Mouse (Mus musculus): Measurements from ENCODE around the gene 5430419D17Rik. TPM values are rescaled to one million over a fixed set of nuclear protein-coding genes. Genes with fewer than 3 reads are reported as not detected.

The 5430419D17Rik gene
- polyA plus RNA-seq, 2 experiments: 0.03 TPM; not detected in 1

- no peak for ATAC-seq (ENCODE audit: low FRiP score, low read depth)
- no peak for TF ChIP-seq POLR2A (IDR thresholded peaks at IDR 0.05; ENCODE audit: borderline replicate concordance, extremely low read depth, insufficient read depth, insufficient read length)
- WGBS: 68% methylated on average over 2 of the region's 2 CpGs
Measured at GRCm38 (mm10) chr7:131331688-131332087, 157.5 kb downstream of the 5430419D17Rik start.

GRCm38 (mm10) chr7:131333564-131333963, 159.4 kb downstream of the 5430419D17Rik start, which contains the start of gene Fam24a:
TSS of gene Fam24a (plus strand) at chr7:131333864.
- 38% methylated on average over 1 of the region's 1 CpGs for WGBS
- Histone ChIP-seq H3K27me3 (ENCODE audit: control insufficient read depth, insufficient read depth, low read length) (no peaks in the 10 kb centered on the region), H3K4me1 (ENCODE audit: control insufficient read depth, insufficient read depth, low read length) (no peaks in the 10 kb centered on the region), H3K9ac (ENCODE audit: low read depth, low read length, severe bottlenecking) (no peak within 1 kb of the TSS), H3K4me2 (replicated peaks; ENCODE audit: low read depth, low read length, severe bottlenecking) (no peak within 1 kb of the TSS), H3K9me3 (ENCODE audit: control insufficient read depth, low read length) (no peaks in the 10 kb centered on the region), H3K27ac (replicated peaks; ENCODE audit: low read depth, low read length) (no peak within 1 kb of the TSS), H3K36me3 (ENCODE audit: control insufficient read depth, insufficient read depth, low read length) (no peaks in the 10 kb centered on the region), H3K4me3 (replicated peaks; ENCODE audit: low read length) (no peak within 1 kb of the TSS)
- no peak for TF ChIP-seq POLR2A (IDR thresholded peaks at IDR 0.05; ENCODE audit: borderline replicate concordance, extremely low read depth, insufficient read depth, insufficient read length)
- ATAC-seq (ENCODE audit: low FRiP score, low read depth): no peak
- no peak for DNase-seq (ENCODE audit: low spot score)

More at GRCm38 (mm10) chr7:131331688-131332087, 157.5 kb downstream of the 5430419D17Rik start:
- H3K9me3 ChIP-seq (ENCODE audit: control insufficient read depth, low read length): no peaks in the 10 kb centered on the region
- H3K9ac ChIP-seq (ENCODE audit: low read depth, low read length, severe bottlenecking): no peak overlapping the region
- H3K4me2 ChIP-seq (replicated peaks; ENCODE audit: low read depth, low read length, severe bottlenecking): no peak overlapping the region
- no peak for DNase-seq (ENCODE audit: low spot score)
- no peak overlapping the region for H3K27ac ChIP-seq (replicated peaks; ENCODE audit: low read depth, low read length)
- no peaks in the 10 kb centered on the region for H3K36me3 ChIP-seq (ENCODE audit: control insufficient read depth, insufficient read depth, low read length)
- no peaks in the 10 kb centered on the region for H3K4me1 ChIP-seq (ENCODE audit: control insufficient read depth, insufficient read depth, low read length)
- H3K27me3 ChIP-seq (ENCODE audit: control insufficient read depth, insufficient read depth, low read length): no peaks in the 10 kb centered on the region
- H3K4me3 ChIP-seq (replicated peaks; ENCODE audit: low read length): no peak overlapping the region

GRCm38 (mm10) chr7:131337502-131338068, 163.4 kb downstream of the 5430419D17Rik start:
- no peak for TF ChIP-seq POLR2A (IDR thresholded peaks at IDR 0.05; ENCODE audit: borderline replicate concordance, extremely low read depth, insufficient read depth, insufficient read length)
- H3K9me3 ChIP-seq (ENCODE audit: control insufficient read depth, low read length): no peaks in the 10 kb centered on the region
- no peak overlapping the region for H3K4me2 ChIP-seq (replicated peaks; ENCODE audit: low read depth, low read length, severe bottlenecking)
- H3K27me3 ChIP-seq (ENCODE audit: control insufficient read depth, insufficient read depth, low read length): no peaks in the 10 kb centered on the region
- ATAC-seq (ENCODE audit: low FRiP score, low read depth) (no peak), DNase-seq (ENCODE audit: low spot score) (no peak)
- H3K27ac ChIP-seq (replicated peaks; ENCODE audit: low read depth, low read length): no peak overlapping the region
- no peak overlapping the region for H3K4me3 ChIP-seq (replicated peaks; ENCODE audit: low read length)
- H3K4me1 ChIP-seq (ENCODE audit: control insufficient read depth, insufficient read depth, low read length): no peaks in the 10 kb centered on the region
- 61% methylated on average over 8 of the region's 8 CpGs for WGBS
- no peak overlapping the region for H3K9ac ChIP-seq (ENCODE audit: low read depth, low read length, severe bottlenecking)
- H3K36me3 ChIP-seq (ENCODE audit: control insufficient read depth, insufficient read depth, low read length): peaks cover 18% of the 10 kb centered on the region

GRCm38 (mm10) chr7:131345856-131346541, 171.8 kb downstream of the 5430419D17Rik start:
- H3K27me3 ChIP-seq (ENCODE audit: control insufficient read depth, insufficient read depth, low read length): no peaks in the 10 kb centered on the region
- no peak overlapping the region for H3K9ac ChIP-seq (ENCODE audit: low read depth, low read length, severe bottlenecking)
- no peak overlapping the region for H3K4me2 ChIP-seq (replicated peaks; ENCODE audit: low read depth, low read length, severe bottlenecking)
- 72% methylated on average over 7 of the region's 7 CpGs for WGBS
- H3K36me3 ChIP-seq (ENCODE audit: control insufficient read depth, insufficient read depth, low read length): peaks cover 71% of the 10 kb centered on the region
- TF ChIP-seq POLR2A (IDR thresholded peaks at IDR 0.05; ENCODE audit: borderline replicate concordance, extremely low read depth, insufficient read depth, insufficient read length): no peak
- H3K4me1 ChIP-seq (ENCODE audit: control insufficient read depth, insufficient read depth, low read length): no peaks in the 10 kb centered on the region
- DNase-seq (ENCODE audit: low spot score) (no peak), ATAC-seq (ENCODE audit: low FRiP score, low read depth) (no peak)
- H3K9me3 ChIP-seq (ENCODE audit: control insufficient read depth, low read length): no peaks in the 10 kb centered on the region
- H3K27ac ChIP-seq (replicated peaks; ENCODE audit: low read depth, low read length): no peak overlapping the region
- no peak overlapping the region for H3K4me3 ChIP-seq (replicated peaks; ENCODE audit: low read length)

Other genes with a start within 250 kb of the 5430419D17Rik start
- 102 and 124 TPM in 2 replicates for gene Htra1, start 238.3 kb upstream of the 5430419D17Rik start, polyA plus RNA-seq (2012; rRNA removed)
- gene Htra1, start 238.3 kb upstream of the 5430419D17Rik start, polyA plus RNA-seq (2014; fragmentation: Nextera tagmentation; extraction: Ambion mirVana): 224 and 233 TPM in 2 replicates
- gene Dmbt1, start 142.3 kb upstream of the 5430419D17Rik start, polyA plus RNA-seq (2012; rRNA removed): 0.04 and 0.06 TPM in 2 replicates
- gene Dmbt1, start 142.3 kb upstream of the 5430419D17Rik start, polyA plus RNA-seq (2014; fragmentation: Nextera tagmentation; extraction: Ambion mirVana): not detected in 2 replicates
- not detected in 2 replicates for gene 4933402N03Rik, start 28.1 kb upstream of the 5430419D17Rik start, polyA plus RNA-seq (2012; rRNA removed)
- gene 4933402N03Rik, start 28.1 kb upstream of the 5430419D17Rik start, polyA plus RNA-seq (2014; fragmentation: Nextera tagmentation; extraction: Ambion mirVana): not detected in 2 replicates
- 0.08 and 0.32 TPM in 2 replicates for gene Cuzd1, start 147.9 kb downstream of the 5430419D17Rik start, polyA plus RNA-seq (2012; rRNA removed)
- 0.11 TPM in 1 of 2 replicates, not detected in the other for gene Cuzd1, start 147.9 kb downstream of the 5430419D17Rik start, polyA plus RNA-seq (2014; fragmentation: Nextera tagmentation; extraction: Ambion mirVana)
- gene Fam24b, start 155.1 kb downstream of the 5430419D17Rik start, polyA plus RNA-seq (2012; rRNA removed): 0.40 and 0.78 TPM in 2 replicates
- not detected in 2 replicates for gene Fam24b, start 155.1 kb downstream of the 5430419D17Rik start, polyA plus RNA-seq (2014; fragmentation: Nextera tagmentation; extraction: Ambion mirVana)
- gene Fam24a, start 159.5 kb downstream of the 5430419D17Rik start, polyA plus RNA-seq (2012; rRNA removed): not detected in 2 replicates
- gene Fam24a, start 159.5 kb downstream of the 5430419D17Rik start, polyA plus RNA-seq (2014; fragmentation: Nextera tagmentation; extraction: Ambion mirVana): 0.40 TPM in 1 of 2 replicates, not detected in the other
- 15.0 and 15.4 TPM in 2 replicates for gene 2310057M21Rik, start 188.4 kb downstream of the 5430419D17Rik start, polyA plus RNA-seq (2012; rRNA removed)
- 19.6 and 26.4 TPM in 2 replicates for gene 2310057M21Rik, start 188.4 kb downstream of the 5430419D17Rik start, polyA plus RNA-seq (2014; fragmentation: Nextera tagmentation; extraction: Ambion mirVana)
- 72.1 and 77.7 TPM in 2 replicates for gene Pstk, start 196.7 kb downstream of the 5430419D17Rik start, polyA plus RNA-seq (2012; rRNA removed)
- gene Pstk, start 196.7 kb downstream of the 5430419D17Rik start, polyA plus RNA-seq (2014; fragmentation: Nextera tagmentation; extraction: Ambion mirVana): 70.4 and 71.5 TPM in 2 replicates
- gene Ikzf5, start 236.1 kb downstream of the 5430419D17Rik start, polyA plus RNA-seq (2012; rRNA removed): 14.3 and 18.1 TPM in 2 replicates
- gene Ikzf5, start 236.1 kb downstream of the 5430419D17Rik start, polyA plus RNA-seq (2014; fragmentation: Nextera tagmentation; extraction: Ambion mirVana): 16.2 and 17.2 TPM in 2 replicates
- gene Acadsb, start 236.2 kb downstream of the 5430419D17Rik start, polyA plus RNA-seq (2012; rRNA removed): 16.3 and 25.4 TPM in 2 replicates
- 83.1 and 88.9 TPM in 2 replicates for gene Acadsb, start 236.2 kb downstream of the 5430419D17Rik start, polyA plus RNA-seq (2014; fragmentation: Nextera tagmentation; extraction: Ambion mirVana)

Measured in limb, embryonic 14.5 days (tissue).